Mouse (Mus musculus) liver, adult 2 months (tissue): ENCODE measurements around the gene Rab11b.

Source experiments
- CTCF ChIP-seq: fragments of 200-500 bp; IDR thresholded peaks from 2 replicates; pipeline ENCODE4 v1.5.1; 2011; ENCODE audit warnings: low read depth, low read length, control low read depth
- POLR2A ChIP-seq: fragments of 200-500 bp; IDR thresholded peaks from 2 replicates; pipeline ENCODE4 v1.6.1; 2011; ENCODE audit warnings: low read length, control low read depth; ENCODE audit not compliant: insufficient read depth; ENCODE audit errors: extremely low read depth

GRCm38 (mm10) chr17:33709834-33710233 lies 50.5 kb downstream of the Rab11b start:
- TF ChIP-seq CTCF (no peak), POLR2A (no peak)
